Mouse (Mus musculus) adrenal gland, adult (tissue): ENCODE data around the gene Snn.
"Not testable (repeated sequence)": the region's sequence is repeated elsewhere in the genome, so short reads cannot be mapped to it uniquely, and the experiment has no call there.

Experiments used
- DNase-seq, 2 experiments: peaks; one replicate each; pipeline ENCODE4 v3.0.0; 2022 to 2023; ENCODE audit warnings: low spot score in 1 of 2; ENCODE audit not compliant: inconsistent age in 2 of 2

The Snn gene

DNA sequence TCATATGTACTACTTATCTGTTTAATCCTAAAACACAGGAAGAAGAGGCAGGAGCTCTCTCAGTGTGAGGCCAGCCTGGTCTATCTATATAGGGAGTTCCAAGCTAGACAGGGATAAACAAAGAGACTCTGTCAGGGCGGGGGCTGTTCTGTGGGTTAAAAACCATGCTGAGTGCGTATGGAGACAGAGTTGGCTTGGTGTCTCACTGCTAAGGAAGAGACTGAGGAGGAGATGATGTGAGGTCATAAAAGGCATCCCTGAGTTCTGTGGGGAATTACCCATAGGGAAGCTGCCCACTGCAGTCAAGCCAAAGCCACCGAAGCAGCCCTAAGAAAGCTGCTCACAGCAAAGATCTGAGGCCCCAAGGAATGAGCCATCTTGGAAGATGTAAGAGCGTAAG lies at the start of gene Snn:
Gene Snn, plus strand, starts transcription at position 301 of the 400 bp plus-strand sequence.
- no peak for DNase-seq

- peak in 1 of 2 experiments; percentile 75 for DNase-seq
Measured at GRCm38 (mm10) chr16:11011206-11011605, 49.5 kb upstream of the Snn start.

GRCm38 (mm10) chr16:11011939-11012338 lies 48.8 kb upstream of the Snn start:
- no peak for DNase-seq

DNA sequence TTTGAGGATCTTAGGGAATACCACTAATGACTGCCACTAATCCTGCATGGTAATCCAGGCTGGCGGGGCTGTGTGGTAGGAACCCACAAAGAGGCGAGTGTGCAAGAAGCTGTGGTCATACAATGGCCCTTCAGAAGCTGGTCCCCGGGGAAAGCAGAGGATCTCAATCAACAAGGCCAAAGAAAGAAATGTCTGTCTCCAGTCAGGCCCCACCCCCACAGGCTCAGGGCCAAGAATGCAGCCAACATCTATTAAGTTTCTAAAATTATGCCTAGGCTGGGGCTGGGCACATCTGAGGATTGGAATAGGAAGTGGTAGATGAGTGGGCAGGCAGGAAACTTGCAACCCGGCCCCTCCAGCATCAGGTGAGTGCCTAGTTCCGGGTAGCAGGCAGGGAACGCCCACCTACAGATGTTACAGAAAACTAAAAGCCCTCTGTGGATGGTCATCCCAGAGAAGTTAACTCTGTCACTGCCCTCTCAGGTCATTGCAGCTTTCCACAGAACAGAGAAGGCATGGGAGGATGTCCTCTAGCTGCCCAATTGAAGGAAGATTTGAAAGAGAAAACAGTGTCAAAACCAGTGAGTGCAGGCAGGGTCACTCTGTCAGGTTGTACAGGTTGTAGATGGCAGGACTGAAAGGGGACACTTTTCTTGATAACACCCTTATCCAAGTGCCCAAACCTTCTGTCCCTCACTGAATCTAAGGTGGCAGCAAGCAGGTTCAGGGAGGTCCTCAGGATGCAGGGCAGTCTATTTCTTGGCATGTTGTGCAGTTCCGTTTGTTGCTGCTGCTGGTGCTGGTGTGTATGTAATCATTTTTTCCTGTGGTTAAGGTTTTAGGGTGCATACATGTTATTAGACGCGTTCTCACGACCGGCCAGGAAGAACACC lies 47.9 kb upstream of the Snn start:
- DNase-seq: peak; percentile 61 to 84

GRCm38 (mm10) chr16:11013464-11014147 lies 47.1 kb upstream of the Snn start:
- DNase-seq: not testable (repeated sequence)

DNA sequence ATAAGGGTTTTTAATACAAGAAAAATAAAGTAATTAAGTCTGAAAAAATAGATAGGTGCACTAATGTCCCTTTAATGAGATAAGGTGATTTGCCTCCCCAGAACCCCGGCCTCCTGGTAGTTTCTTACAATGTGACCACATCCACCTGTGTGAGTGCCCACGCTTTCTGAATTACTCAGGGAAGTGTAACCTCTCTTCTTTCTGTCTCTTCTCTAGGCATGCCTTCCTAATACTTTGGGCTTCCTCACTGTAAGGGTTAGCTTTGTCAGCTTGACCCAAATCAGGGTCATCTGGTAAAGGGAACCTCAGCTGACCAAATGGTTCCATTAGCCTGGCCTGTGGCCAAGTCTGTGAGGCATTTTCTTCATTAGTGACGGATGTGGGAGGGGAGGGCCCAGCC lies 46.3 kb upstream of the Snn start:
- DNase-seq: peak in 1 of 2 experiments; percentile 49

- peak in 1 of 2 experiments; percentile 28 for DNase-seq
Measured at GRCm38 (mm10) chr16:11016353-11016752, 44.4 kb upstream of the Snn start.

GRCm38 (mm10) chr16:11017807-11018595 lies 42.7 kb upstream of the Snn start:
- peak in 1 of 2 experiments; percentile 24 for DNase-seq

DNA sequence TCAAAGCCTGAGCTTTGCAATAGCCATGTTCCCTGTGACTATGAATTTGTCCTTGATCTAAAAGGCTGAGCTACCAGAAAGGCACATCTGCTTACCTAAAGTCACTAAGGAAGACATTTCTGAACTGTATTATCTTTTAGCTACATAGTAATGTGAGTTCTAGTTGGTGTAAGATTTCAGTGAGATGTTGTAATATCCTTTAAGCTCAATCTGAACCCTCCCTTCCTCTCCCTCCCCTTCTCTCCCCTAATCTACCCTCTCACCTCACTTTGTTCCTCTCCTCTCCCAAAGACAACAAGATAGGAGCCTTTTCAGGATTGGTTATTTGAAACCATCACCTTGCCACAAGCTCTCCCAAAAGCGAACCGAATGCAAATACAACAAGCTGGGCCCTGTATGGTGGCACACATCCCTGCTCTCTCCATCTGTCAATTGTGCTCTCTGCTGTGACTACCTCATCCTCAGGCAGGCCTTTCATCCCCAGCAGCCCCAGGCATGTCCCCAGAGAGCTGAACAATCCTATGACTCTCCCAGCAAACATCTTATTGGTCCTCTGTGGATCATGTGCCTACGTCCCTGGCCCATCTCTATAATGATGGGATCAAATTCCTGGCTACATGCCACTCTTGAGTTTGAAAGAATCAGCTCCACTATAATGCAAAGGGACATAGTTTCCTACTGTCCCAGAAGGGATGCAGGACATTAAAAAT lies 39.2 kb upstream of the Snn start:
- DNase-seq: no peak

DNA sequence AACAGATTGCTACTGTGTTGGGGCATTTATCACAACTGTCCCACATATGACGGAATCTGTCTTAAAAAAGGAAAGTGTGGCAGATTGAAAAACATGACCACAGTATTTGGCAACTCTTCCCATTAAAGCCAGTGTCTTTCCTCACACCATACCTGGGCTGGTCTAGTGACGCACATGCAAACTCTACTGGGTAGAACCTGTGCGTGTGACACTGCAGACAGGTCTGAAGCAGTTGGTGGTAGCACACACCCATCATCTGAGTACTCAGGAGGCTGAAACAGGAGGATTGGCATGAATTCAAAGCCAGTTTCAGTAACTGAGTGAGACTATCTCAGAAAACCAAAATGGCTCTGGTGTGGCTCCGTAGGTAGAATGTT lies 38.6 kb upstream of the Snn start:
- no peak for DNase-seq

GRCm38 (mm10) chr16:11023618-11024017 lies 37.1 kb upstream of the Snn start:
- no peak for DNase-seq

DNA sequence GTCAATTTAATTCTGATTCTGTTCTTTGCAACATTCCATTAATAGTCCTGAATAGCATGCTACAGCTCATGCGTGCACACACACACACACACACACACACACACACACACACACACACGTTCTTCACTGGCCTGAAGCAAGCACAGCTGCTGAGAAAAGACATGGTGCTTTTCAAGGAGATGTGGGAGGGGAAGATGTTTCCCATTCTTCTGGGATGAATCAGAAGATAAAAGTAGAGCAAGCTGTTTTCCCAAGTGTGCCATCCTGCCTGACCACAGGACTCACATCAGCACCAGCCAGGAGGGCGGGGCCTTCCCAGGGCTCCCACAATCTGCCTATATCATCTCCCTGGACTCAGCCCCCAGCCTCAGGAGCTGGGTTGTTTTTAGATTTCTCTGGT lies 35.9 kb upstream of the Snn start:
- DNase-seq: peak; percentile 60 to 74

DNA sequence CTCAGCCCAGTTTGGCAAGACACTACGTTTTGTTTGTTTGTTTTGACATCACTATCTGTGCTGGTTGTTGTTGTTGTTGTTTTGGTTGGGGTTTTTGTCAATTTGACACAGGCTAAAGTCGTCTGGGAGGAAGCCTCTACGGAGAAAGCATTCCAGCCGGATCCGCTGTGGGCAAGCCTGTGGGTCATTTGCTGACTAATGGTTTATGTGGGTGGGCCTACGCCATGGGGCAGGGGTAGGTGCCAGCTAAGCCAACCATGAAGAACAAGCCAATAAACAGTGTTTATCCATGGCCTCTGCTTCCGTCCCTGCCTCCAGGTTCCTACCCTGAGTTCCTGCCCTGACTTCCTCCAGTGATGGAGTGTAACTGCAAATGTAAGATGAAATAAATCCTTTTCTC lies 32.5 kb upstream of the Snn start:
- DNase-seq: no peak

DNA sequence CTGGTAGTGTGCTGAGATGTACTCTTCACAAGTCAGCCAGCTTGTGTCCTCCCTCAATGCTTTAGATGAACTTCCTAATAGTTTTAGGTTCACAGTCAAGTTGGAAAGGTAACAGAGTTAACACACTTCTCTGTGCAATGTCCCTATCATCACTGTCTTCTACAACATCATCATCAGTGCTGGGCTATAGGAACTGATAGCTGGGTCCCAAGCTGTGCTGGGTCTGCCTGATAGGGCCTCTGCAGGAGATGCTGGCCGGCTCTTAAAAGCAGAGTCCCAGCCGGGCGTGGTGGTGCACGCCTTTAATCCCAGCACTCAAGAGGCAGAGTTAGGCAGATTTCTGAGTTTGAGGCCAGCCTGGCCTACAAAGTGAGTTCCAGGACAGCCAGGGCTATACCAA lies 29.9 kb upstream of the Snn start:
- DNase-seq: no peak

DNA sequence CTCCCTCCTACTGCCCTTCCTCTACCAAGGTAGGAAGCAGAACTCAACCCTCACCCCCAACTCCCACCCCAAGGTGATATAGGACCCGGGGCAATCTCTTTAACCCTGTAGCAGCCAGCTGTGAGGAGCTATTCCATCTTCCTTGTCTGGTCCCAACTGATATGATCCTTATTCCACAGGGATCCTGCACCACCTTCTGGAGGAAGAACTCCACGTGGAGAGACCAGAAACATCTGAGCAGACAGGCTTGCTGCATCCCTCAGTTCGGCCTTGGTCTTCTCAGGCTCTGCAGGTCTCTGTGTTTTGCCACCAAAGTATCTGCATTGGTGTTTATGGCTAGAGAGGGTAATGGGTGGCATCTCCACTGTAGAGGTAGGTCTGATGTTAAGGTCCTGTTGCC lies 29.4 kb upstream of the Snn start:
- no peak for DNase-seq

DNA sequence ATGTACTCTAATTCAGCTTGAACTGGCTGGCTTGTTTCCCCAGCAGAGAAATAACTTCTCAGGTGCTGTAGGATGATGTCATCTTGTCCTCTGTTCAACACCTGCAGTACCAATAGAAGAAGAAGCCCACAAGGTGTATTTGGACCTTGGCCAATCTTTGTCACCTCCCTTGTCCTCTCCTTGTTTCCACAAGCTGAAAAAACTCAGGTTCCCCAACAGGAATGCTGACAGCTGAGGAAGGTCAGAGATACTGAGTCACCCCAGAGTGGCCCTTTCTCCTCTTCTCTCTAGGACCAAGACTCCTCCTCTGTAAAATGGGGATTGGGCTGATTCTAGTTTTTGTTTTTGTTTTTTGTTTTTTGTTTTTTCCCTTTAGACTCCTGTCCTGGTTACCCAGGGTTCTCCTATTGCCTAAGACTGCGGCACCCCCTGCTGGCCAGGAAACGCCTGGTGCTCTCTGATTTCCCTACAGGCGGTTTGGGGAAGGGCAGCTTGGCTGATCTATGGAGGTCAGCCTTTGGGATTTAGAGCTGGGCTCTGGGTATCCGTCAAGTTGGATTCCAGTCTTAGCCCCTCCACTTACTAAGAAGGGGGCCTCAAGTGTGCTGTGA lies 26.4 kb upstream of the Snn start:
- DNase-seq: peak; percentile 84 to 95

DNA sequence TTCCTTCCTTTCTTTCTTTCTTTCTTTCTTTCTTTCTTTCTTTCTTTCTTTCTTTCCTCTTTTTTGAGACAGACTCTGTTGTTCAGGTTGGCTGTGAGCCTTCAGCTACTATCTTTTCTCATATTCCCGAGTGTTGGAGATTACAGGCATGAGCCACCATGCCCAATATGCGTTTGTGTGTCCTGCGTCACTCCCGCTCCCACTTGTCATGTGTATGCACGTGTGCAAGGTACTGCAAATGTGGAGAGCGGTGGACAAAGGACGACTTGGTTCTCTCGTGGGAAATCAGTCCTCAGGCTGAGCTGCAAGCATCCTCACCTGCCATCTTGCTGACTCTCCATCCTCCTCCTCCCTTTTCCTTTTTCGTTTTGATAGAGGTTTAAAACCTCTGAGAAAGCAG lies 25.5 kb upstream of the Snn start:
- DNase-seq: no peak

GRCm38 (mm10) chr16:11035790-11036431 lies 24.8 kb upstream of the Snn start:
- peak; percentile 64 to 87 for DNase-seq

DNA sequence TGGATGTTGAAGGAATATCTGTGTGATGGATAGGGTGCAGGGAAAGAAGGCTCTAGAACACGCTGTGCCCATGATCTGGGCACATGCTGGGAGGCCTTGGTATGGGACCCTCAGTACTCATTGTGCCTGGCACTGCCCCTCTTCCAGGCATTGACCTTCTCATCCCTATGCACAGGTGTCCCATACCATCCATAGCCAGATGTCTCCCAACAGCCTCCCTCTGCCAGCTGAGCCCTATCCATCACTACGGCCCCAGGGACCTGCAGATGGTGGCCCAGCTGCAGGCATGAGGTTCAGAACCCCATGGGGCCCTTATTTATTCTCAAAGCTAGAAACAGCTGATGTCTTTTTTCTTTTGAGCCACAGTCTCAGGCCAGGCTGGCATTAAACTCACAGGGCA lies 20.1 kb upstream of the Snn start:
- DNase-seq: no peak

GRCm38 (mm10) chr16:11043239-11043638 lies 17.5 kb upstream of the Snn start:
- no peak for DNase-seq
